Mouse (Mus musculus) frontal cortex, adult 2 months (tissue): ENCODE measurements around the gene Fbxo39. TPM values are rescaled to one million over a fixed set of nuclear protein-coding genes. Genes with fewer than 3 reads are reported as not detected.
A peak's percentile ranks its signal among the peaks of the same experiment; 100 is the strongest.

Source experiments
- DNase-seq, 2 experiments: peaks; one replicate each; pipeline ENCODE4 v3.0.0; 2022; ENCODE audit warnings: low spot score in 1 of 2; ENCODE audit errors: extremely low spot score in 1 of 2
- polyA plus RNA-seq: library from polyadenylated mRNA; depleted of rRNA; stranded (reverse); fragments of >200 nt; gene quantifications from 2 replicates; pipeline ENCODE4 v1.2.3, GENCODE M21; 2012; rRNA removed

Fbxo39 gene
- polyA plus RNA-seq, result 0.06 TPM in 1 of 2 replicates, not detected in the other

DNA sequence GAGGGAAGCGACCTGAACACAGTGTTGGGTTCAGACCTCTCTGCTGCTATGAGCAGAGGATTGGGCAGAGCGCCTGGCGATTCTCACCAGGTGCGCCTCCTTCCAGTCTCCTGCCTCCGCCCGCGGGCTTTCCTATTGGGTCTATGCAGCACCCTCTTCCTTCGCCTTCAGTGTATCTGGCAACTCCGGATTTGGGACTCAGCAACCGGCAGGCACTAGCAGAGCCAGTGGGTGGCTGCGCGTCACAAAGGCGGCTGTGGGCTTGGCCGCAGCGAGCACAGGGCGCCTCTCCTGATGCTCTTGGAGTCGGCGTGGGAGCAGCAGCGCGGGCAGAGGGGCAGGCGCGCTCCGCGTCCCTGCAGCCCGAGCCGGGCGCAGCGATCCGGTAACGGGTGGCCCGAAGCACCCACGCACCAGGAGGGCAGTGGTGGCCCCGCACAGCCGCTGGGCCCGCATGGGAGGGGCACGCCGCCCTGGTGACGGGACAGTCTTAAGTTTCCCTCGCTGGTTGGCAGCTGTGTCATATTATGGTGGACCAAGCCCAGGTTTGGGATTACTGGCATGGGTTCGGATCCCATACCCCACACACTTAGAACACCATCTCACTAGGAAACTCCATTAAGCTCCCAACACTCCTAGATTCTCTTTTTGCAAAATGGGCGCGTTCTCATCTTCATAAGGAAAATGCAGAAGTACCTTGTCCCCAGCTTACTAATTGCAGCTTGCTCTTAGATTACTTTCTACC is at the start of gene Fbxo39:
Fbxo39 (plus strand) TSS at position 294 of the 745 bp plus-strand sequence.
- peak in 1 of 2 experiments; percentile 71 for DNase-seq

DNA sequence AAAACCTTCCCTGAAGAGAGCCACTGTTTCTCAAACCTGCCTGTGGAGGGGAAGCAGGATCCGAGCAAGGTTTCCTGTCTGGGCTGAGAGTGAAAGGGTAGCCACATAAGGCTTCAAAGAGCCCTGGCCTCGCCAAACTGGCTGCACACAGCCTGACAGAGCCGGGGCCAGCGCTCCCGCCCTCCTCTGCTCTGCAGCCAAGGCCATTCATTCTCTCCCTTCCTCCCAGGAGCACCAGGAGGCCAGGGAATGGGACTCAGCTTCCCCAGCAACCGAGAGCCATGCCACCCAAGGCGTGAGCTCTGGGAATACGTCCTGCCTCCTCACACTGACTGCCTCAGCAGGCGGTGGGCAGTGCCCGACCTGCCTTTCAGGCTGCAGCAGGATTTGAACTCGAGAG is 48.8 kb upstream of the Fbxo39 start:
- DNase-seq, result peak in 1 of 2 experiments; percentile 43

DNA sequence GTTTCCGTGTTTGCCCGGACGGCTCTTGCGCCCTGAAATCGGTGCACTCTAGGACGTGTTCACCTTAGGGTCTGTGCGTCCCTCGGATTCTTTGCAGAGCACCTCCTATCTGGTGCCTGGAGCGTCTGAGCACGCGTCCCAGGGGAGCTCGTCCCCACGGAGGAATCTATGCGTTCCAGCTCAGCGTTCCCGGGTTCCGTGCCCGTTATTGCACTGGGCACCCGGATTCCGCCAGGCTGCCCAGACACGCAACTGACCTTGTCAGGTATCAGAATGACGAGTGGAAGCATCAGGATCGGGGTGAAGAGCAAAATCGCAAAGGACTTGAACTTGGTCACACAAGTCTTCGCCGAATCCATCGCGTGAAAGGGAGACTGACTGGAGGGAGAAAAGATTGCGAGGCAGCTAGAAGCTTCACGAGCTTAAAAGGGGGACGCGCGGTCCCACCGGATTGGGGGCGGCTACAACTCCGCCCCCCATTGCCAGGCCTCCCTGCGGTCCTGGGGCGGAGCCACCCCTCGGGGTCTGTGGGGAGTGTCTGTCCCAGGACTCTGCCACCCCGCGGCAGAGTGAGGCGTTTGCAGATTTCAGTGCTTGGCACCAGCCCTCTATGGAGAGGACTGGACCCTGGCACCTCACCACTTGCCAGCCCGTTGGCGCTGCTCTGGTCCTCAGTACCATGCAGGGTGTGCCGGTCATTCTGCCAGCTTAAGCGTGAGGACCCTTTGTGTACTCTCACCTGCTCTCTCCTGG is 47.9 kb upstream of the Fbxo39 start:
- DNase-seq, result peak in 1 of 2 experiments; percentile 55

DNA sequence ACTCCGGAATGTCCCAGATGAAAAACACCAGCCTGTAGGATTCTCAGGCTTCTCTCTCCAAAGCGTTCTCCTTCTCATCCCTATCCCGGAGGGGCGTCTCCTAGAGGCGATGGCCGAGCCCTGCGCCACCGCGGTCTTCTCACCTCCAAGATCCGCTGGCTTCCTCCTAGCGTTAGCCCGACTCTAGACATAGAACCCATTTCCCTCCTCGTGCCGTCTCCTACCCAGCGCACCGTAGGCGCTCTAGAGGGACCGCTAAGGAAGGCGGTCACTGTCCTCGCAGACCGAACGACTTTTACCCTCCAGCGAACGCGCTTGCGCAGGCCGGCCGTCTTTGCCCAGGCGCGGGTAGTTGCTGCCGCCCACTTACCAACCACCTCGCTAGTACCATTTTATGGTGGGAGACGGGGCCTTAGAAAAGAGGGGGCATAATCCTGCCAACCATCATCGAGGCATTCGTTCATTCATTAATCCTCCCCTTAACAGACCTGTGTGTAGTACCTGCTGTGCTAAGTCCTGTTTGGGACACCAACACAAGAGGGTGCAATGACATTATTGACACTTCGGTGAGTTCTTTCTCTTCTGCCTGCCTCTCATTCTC is 47.2 kb upstream of the Fbxo39 start, which contains the start of gene Slc13a5:
Slc13a5 (minus strand) TSS at position 263 of the 601 bp plus-strand sequence.
- DNase-seq, result no peak

DNA sequence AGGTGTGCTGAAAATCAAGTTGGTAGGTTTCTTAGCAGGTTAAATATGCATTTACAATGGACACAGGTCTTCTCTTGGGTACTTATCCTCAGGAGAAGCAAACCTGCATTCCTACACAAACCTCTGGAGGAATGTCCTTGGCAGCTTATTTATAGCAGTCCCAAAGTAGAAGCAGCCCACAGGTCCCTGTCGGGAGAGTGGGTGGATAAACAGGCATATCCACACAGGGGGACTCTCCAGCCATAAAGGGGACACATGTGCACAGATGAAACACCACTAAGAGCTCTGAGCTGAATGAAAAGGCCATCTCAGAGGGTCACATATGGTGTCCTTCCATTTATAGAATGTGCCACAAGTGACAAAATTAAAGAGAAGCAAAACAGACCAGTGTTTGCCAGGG is 42.5 kb upstream of the Fbxo39 start:
- DNase-seq, result no peak

DNA sequence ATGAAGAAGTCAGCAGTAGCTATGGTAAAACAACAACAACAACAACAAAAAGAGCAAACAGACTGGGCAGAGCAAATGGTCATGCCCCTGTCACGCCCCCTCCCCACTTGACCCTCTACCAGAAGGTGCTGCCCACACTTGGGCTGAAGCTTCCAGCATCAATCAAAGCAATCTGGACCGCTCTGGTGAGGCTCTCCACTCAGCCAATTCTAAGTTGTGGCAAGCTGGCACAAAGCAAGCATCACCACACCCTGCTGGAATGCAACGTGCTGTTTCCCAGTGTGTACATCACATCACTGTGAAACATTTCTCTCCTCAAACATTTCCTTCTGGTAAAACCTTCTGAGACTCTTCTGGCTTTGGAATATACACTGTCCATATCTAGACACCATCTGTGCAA is 40.9 kb upstream of the Fbxo39 start:
- DNase-seq, result peak in 1 of 2 experiments; percentile 18

DNA sequence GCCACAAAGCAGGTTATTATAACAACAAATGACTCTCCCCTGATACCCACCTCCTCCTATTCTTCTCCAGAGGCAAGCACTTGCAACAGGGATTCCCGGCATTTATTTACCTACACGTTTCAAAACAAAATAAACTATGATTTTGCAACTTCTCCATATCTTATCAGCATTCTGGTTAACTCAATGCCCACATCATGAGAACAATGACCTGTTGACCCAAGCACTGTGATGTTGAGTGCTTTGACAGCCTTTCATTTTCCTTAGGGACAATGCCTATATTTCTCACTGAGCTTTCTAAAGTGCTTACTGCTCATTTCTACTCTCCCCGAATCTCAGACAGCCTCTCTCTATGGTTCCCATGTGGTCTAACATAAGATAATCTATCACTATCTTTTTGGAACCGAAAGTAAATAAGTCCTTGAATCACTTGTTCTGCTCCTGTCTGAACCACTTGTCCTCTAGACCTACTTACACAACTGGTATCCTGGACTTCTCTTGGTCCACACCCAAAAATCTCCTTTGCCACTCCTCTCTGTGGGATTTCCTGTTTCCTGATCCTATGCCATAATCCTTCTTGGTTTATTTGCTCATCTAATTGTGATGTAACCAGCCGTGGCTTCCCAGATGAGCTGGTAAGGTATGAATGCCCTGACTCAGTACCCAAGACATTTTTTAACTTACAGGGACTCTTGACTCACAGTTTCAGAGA is 32.9 kb upstream of the Fbxo39 start:
- no peak for DNase-seq

DNA sequence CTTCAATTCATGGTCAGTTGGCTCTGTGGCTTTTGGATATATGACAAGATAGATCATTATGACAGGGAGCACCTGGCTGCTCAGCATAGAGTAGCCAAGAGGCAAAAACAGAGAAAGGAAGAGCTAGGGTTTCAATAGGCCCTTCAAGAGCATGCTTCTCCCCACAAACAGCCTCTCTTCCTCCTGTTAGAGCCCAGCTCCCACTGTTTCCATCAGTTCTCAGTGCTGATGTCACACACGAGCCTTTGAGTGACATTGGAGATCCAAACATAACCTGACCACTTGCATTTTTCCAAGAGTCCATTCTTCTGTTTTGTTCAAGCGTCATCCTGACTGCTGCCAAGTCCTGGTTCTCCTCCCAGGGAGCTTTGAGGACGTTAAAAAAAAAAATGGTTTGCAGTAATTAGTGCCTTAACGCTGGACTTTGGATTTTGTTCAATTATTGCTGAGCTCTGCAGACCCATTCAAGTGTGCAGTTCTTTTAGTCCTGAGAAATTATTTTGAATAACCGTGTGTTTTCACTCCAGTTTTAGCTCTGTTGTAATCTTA is 32.3 kb upstream of the Fbxo39 start:
- DNase-seq, result no peak

DNA sequence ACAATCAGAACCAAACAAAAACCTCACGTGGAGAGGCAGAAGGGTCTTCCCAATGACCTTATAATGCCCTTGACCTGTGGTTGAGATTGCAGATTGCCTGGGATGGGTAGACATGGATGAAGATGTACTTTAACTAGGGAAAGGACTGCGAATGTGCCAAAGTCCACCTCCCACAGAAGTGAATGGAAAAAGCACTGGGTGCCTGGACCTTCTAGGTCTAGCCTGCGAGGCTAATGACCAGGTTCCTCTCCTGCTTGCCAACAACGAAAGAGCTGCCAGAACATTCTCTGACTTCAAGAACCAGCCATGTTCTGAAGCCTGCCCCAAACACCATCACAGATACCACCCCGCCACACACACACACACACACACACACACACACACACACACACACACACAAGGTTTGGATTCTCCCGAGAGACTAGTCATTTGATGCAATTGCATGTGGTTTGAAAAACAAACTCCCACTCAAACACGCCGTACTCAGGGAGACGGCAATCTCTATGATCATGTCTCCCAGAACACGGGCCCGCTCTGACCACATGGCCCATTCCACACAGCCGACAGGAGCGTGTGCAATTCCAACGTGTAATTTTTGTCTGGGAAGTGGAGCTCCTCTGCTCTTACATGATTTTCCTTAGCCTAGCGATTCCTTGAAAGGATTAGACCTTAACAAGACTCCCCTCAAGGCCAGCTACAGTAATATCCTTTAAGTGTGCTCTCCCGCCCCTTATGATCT is 30.6 kb upstream of the Fbxo39 start:
- DNase-seq, result no peak

DNA sequence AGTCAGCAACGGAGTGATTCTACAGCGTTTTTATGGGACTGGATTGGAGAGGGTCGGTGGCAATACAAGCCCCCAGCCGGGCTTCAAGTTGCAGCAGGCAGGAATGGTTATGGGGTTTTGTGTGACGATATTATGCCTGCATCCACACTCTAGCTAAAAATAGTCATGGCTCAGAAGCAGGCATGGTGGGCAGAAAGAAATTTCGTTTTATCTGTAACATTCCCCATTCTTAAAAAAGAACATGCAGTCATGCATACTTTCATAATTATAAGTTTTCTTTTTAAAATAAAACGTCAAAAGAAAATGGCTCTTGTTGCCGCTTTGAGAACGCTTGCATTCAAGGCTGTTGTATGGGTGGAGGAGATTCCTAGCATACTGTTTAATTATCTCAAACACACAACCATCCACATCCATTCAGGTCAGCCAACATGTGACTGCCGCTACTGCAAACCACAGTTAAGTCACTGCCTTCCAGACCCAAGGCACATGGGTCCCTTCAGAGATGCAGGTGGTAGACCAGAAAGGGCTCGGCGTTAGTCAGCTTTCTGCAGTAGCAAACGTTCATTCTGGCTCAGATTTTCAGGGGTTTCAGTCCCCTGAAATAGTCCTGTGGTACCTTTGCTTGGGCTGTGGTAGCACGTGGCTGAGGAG is 29.6 kb upstream of the Fbxo39 start:
- DNase-seq, result peak in 1 of 2 experiments; percentile 47

DNA sequence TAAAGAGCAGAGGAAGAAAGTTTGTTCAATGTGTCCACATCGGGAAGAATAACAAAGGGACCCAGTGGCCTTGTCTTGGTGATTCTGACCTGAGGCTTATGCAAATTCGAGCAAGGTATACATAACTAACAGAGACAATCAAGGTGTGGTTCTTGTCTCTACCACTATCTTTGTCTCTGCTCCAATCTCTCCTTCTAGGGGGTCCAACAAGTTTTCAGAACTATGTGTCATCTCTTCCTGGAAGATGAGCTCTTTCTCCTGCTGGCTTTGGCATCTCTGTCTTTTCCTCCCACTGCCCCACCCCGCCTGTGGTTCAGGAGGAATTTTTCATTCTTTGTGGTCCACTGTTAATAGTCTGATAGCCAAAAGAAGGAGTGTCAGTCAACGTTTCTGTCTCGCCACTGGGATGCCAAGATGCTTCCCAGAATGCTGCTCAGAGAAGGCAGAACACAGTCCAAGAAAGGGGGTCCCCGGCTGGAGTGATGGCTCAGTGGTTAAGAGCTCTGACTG is 28.2 kb upstream of the Fbxo39 start:
- no peak for DNase-seq

DNA sequence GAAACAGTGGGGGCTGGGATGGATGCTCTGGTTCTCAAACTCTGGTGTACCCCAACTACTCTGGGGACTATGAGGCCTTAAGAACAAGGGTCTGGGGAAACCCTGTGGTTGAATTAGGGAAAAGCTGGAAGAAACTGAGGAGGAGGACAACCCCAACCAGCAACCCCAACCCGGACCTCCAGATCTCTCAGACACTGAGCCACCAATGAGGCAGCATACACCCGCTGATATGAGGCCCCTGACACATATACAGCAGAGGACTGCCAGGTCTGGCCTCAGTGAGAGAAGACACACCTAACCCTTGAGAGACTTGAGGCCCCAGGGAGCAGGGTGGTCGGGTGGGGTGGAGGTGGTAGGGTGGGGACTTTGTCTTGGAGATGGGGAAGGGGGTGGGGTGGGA is 27.6 kb upstream of the Fbxo39 start:
- no peak for DNase-seq

DNA sequence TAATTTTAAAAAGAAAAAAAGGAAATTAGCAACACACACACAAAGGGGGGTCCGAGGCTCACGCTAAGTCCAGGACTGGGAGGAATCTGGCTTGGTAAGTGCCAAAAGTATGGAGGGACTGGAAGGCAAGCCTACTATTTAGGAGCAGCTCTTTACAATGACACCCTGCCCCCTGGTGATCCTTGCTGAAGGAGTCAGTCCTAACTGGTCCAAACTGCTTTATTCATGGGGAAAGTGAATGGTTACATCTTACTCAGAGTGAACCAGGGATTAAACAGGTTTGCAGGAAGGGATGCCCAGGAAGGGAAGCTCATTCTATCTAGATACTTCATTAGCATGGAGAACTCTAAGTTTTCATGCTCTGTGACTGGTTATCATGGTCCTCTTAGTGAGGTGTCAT is 27.1 kb upstream of the Fbxo39 start:
- DNase-seq, result no peak

DNA sequence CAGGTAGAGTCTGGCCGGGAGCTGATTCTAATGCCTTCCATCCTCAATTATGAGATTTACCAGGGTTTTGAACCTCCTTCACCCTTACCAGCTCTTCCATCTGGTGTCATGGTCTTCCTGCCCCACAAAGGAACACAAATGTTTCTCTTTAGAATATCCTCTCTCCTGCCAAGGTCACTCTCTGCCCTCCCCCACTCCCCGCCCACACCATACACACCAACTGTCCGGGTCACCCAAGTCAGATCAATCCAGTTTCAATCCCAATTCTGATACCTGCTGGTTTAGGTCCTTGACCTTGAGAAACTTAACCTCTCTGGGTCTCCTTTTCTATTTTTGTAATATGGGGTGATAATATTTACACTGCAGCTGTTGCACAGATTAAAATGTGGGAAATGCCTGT is 26.7 kb upstream of the Fbxo39 start:
- DNase-seq, result no peak

DNA sequence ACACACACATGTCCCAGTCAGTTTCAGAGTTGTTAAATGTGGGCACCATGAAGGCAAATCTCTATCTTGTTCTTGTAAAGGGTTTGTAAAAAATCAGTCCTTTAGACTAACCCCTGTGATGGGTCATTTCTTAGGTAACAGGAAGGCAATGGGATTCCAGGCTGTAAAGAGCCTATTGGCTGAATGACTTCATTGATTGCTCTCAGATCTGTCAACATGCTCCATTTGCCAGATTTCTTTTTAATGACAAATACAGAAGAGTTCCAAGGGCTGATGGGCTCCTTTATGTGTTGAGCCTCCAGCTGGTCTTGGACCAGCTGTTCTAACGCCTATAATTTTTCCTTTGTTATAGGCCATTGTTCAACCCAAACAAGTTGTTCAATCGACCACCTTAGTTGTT is 21.1 kb upstream of the Fbxo39 start:
- no peak for DNase-seq

DNA sequence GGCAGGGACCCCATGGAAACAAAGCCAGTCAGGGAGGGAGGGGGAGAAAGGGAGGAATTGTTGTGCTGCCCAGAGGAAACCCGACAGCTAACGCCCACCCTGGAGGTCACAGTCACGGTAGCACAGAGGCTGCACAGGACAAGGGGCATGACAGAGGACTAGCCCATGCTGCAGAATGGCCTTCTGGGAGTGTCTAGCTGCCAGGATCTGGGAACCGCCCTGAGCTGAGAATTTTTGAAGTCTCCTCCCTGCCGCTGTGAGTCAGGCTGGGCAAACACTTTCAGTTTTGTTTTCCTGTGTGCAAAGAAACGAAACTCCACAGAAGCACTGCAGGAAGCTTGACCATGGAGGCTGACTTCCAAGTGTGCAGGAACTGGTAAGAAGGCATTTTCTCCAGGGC is 12.9 kb upstream of the Fbxo39 start, which contains the start of gene Xaf1:
Xaf1 (plus strand) TSS at position 296 of the 400 bp plus-strand sequence.
- peak in 1 of 2 experiments; percentile 44 for DNase-seq

DNA sequence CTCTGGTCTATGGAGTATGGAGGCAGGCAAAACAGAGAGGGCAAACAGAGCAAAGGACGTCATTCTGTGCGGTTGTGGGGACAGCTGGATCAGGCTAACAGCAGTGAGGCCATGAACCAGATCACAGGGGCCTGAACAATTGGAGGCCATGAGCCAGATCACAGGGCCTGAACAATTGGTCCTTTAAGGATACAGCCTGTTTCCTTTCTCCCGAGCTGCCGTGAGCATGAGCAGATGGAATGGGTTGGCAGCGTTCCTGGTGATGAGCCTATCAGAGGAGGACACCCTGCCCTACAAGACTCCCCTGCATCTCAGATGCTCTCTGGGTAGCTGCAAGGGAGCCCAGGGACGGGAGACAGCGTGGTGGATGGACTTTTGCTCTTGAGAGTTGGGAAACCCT is 12.0 kb upstream of the Fbxo39 start:
- peak; percentile 50 to 74 for DNase-seq

DNA sequence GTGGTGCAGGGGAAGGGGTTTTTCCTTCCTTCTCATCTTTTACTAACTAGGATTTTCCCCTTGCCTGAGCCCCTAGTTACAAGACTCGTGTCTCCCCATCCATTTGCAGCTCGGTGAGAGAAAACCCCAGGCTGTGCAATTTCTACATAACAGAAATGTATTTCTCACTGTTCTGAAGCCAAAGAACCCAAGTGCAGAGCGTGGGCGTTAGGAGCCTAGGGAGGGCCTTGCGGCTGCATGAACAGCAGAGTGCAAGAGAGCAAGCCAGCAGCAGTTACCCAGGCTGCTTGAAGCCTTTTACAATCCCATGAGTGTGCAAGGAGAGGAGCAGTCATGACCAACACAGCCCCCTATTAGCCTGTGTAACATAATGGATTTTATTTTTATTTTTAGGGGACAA is 6.8 kb upstream of the Fbxo39 start:
- DNase-seq, result peak; percentile 26 to 72

DNA sequence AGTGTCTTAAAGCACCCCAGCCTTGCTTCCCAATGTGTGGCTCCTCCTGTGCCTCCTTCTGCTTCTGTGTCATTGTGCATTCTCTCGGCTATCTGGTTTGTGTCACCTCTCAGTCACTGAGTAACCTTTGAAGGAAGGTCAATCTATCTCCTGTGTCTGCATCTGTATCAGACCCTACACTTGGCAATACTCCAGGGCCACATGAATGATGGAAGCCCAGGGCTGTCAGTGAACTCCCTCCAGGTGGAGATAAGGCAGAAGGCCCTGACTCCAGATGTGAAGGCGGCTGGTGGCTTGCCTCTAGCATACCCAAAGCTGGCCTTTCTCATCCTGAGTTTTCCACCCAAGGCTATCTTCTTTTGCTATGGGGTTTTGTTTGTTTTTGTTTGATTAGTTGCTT is 5.3 kb upstream of the Fbxo39 start:
- no peak for DNase-seq
